Mouse (Mus musculus) ES-Bruce4 (cell line): ENCODE results near the gene March9.

ENCODE experiments used
- CTCF ChIP-seq: IDR thresholded peaks from one replicate; pipeline ENCODE4 v1.8.1; 2011; ENCODE audit warnings: low read depth, low read length
- EP300 ChIP-seq: IDR thresholded peaks from 2 replicates; pipeline ENCODE4 v1.6.1; 2011; ENCODE audit warnings: low read depth, low read length; ENCODE audit not compliant: insufficient read depth
- POLR2A ChIP-seq: IDR thresholded peaks from one replicate; pipeline ENCODE4 v1.8.1; 2011; ENCODE audit warnings: low read length; ENCODE audit not compliant: insufficient read depth

- TF ChIP-seq CTCF: no peak
- no peak for TF ChIP-seq POLR2A
- TF ChIP-seq EP300: no peak
Measured at GRCm38 (mm10) chr10:127083915-127084306, 23.9 kb upstream of the March9 start.
